Mouse (Mus musculus): ENCODE measurements around the gene Btbd18.
A peak's percentile ranks its signal among the peaks of the same experiment; 100 is the strongest.

Btbd18 gene

GRCm38 (mm10) chr2:84658806-84659205, at the start of gene Btbd18:
TSS of gene Btbd18 (plus strand) at chr2:84659079.
- no peak for DNase-seq (ENCODE audit: inconsistent age in 2 of 2, low spot score in 1 of 2)

GRCm38 (mm10) chr2:84612764-84613163, 46.1 kb upstream of the Btbd18 start:
- no peak for DNase-seq (ENCODE audit: inconsistent age in 2 of 2, low spot score in 1 of 2)

GRCm38 (mm10) chr2:84617637-84618515, 41.0 kb upstream of the Btbd18 start:
- peak in 1 of 2 experiments; percentile 87 for DNase-seq (ENCODE audit: inconsistent age in 2 of 2, low spot score in 1 of 2)

GRCm38 (mm10) chr2:84618914-84619313, 40.0 kb upstream of the Btbd18 start:
- DNase-seq (ENCODE audit: inconsistent age in 2 of 2, low spot score in 1 of 2), result peak; percentile 68 to 86

GRCm38 (mm10) chr2:84619646-84620340, 39.1 kb upstream of the Btbd18 start:
- DNase-seq (ENCODE audit: inconsistent age in 2 of 2, low spot score in 1 of 2), result peak in 1 of 2 experiments; percentile 37

- DNase-seq (ENCODE audit: inconsistent age in 2 of 2, low spot score in 1 of 2), result no peak
These were observed 36.2 kb upstream of the Btbd18 start for GRCm38 (mm10) chr2:84622668-84623067.

- DNase-seq (ENCODE audit: inconsistent age in 2 of 2, low spot score in 1 of 2), result no peak
These were observed 35.3 kb upstream of the Btbd18 start for GRCm38 (mm10) chr2:84623428-84624119.

- DNase-seq (ENCODE audit: inconsistent age in 2 of 2, low spot score in 1 of 2), result no peak
These were observed 34.7 kb upstream of the Btbd18 start for GRCm38 (mm10) chr2:84624201-84624600.

- no peak for DNase-seq (ENCODE audit: inconsistent age in 2 of 2, low spot score in 1 of 2)
These were observed 32.4 kb upstream of the Btbd18 start for GRCm38 (mm10) chr2:84626366-84626975.

GRCm38 (mm10) chr2:84627036-84627435, 31.8 kb upstream of the Btbd18 start:
- no peak for DNase-seq (ENCODE audit: inconsistent age in 2 of 2, low spot score in 1 of 2)

GRCm38 (mm10) chr2:84632001-84632400, 26.9 kb upstream of the Btbd18 start:
- peak in 1 of 2 experiments; percentile 32 for DNase-seq (ENCODE audit: inconsistent age in 2 of 2, low spot score in 1 of 2)

- peak; percentile 63 to 88 for DNase-seq (ENCODE audit: inconsistent age in 2 of 2, low spot score in 1 of 2)
These were observed 25.9 kb upstream of the Btbd18 start for GRCm38 (mm10) chr2:84632999-84633398.

GRCm38 (mm10) chr2:84634006-84634405, 24.9 kb upstream of the Btbd18 start:
- peak; percentile 54 to 85 for DNase-seq (ENCODE audit: inconsistent age in 2 of 2, low spot score in 1 of 2)

GRCm38 (mm10) chr2:84634934-84635482, 23.9 kb upstream of the Btbd18 start:
- peak in 1 of 2 experiments; percentile 75 for DNase-seq (ENCODE audit: inconsistent age in 2 of 2, low spot score in 1 of 2)

GRCm38 (mm10) chr2:84635611-84636010, 23.3 kb upstream of the Btbd18 start:
- DNase-seq (ENCODE audit: inconsistent age in 2 of 2, low spot score in 1 of 2), result peak; percentile 90 to 95

GRCm38 (mm10) chr2:84636231-84636741, 22.6 kb upstream of the Btbd18 start:
- DNase-seq (ENCODE audit: inconsistent age in 2 of 2, low spot score in 1 of 2), result peak in 1 of 2 experiments; percentile 82

GRCm38 (mm10) chr2:84637452-84638165, 21.3 kb upstream of the Btbd18 start:
- peak in 1 of 2 experiments; percentile 57 for DNase-seq (ENCODE audit: inconsistent age in 2 of 2, low spot score in 1 of 2)

GRCm38 (mm10) chr2:84638428-84639220, 20.3 kb upstream of the Btbd18 start:
- peak in 1 of 2 experiments; percentile 47 for DNase-seq (ENCODE audit: inconsistent age in 2 of 2, low spot score in 1 of 2)

GRCm38 (mm10) chr2:84640833-84641232, 18.0 kb upstream of the Btbd18 start:
- DNase-seq (ENCODE audit: inconsistent age in 2 of 2, low spot score in 1 of 2), result peak in 1 of 2 experiments; percentile 37
